Mouse (Mus musculus) right cerebral cortex, postnatal 36 days (tissue): ENCODE measurements at regions not wholly inside any gene's neighbourhood (a gene's known extent, or its start where the extent isn't known, plus 50 kb on each side); places are given as distances from the start of the nearest gene placed in this dataset.

Experiments used
- DNase-seq, 2 experiments: peaks; one replicate each; pipeline ENCODE4 v3.0.0; 2022; ENCODE audit warnings: low spot score in 2 of 2, mixed read lengths in 1 of 2

- DNase-seq: no peak
Measured at GRCm38 (mm10) chr5:46794028-46794705, 936.8 kb upstream of the Lcorl start.

- DNase-seq: no peak
Measured at GRCm38 (mm10) chr5:46791051-46791450, 933.6 kb upstream of the Lcorl start.

DNA sequence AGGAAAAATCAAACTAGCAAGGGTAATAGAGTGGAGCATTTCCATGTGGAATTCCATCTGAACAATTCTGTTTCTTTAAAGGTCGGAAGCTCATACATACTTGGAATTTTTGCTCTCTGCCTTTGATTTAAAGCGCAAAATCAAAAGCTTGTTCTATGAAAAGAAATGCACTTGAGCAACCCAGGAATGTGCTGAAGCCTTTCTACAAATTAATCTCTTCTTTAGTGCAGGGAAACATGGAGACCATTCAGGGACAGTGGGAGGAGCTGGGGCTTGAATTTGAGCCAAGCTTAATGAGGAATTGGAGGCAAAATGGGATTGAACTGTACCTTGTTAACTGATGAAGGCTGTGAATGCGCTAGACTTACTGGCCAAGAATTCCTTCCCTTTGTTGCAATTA, 933.1 kb upstream of the Lcorl start:
- DNase-seq: no peak

DNA sequence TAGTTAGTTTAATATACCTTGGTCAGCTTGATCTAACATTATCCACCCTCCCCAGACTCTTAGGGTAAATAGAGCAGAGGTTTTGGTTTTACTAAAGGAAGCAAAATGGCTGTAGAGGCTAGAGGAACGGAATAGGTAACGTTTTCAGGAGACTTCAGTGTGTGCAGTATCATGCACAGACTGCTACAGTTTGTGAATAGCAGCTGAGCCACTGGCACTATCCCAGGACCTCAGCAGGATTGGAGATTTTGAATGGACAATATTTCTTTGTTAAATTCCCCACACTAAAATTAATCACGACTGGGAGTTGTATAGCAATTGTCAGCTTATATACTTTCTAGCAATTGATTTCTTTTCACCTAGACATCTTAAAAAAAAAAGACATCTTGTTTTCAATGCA, 929.7 kb upstream of the Lcorl start:
- no peak for DNase-seq

GRCm38 (mm10) chr5:46756094-46756493, 898.7 kb upstream of the Lcorl start:
- no peak for DNase-seq

GRCm38 (mm10) chr5:46740034-46740582, 882.7 kb upstream of the Lcorl start:
- DNase-seq: no peak

GRCm38 (mm10) chr5:46732510-46732909, 875.1 kb upstream of the Lcorl start:
- no peak for DNase-seq

- no peak for DNase-seq
Measured at GRCm38 (mm10) chr5:46732025-46732424, 874.6 kb upstream of the Lcorl start.

GRCm38 (mm10) chr5:46731297-46731696, 873.9 kb upstream of the Lcorl start:
- no peak for DNase-seq

- DNase-seq: no peak
Measured at GRCm38 (mm10) chr5:46709596-46709995, 852.2 kb upstream of the Lcorl start.

GRCm38 (mm10) chr5:46707845-46708244, 850.4 kb upstream of the Lcorl start:
- DNase-seq: no peak

- no peak for DNase-seq
Measured at GRCm38 (mm10) chr5:46707021-46707420, 849.6 kb upstream of the Lcorl start.

GRCm38 (mm10) chr5:46678007-46678406, 820.6 kb upstream of the Lcorl start:
- no peak for DNase-seq

- no peak for DNase-seq
Measured at GRCm38 (mm10) chr5:46674810-46675502, 817.5 kb upstream of the Lcorl start.

DNA sequence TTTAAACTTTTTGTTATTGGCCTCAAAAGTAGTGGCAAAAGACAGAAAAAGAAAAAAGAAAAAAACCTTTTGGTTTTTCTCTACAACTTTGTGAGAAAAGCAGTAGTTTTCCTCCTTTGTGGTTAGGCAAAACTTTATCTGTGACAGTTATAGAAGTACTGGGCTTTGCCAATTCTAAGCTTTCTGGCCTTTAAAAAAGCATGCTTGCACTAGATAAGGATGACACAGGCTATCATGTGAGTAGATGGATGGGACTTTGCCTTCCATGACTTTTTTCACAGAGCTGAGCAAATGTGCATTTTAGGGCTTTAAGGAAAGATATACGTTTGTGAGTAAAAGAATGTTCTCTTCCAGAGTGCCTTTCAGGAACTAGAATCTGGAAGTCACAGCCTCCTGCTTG, 816.0 kb upstream of the Lcorl start:
- no peak for DNase-seq

DNA sequence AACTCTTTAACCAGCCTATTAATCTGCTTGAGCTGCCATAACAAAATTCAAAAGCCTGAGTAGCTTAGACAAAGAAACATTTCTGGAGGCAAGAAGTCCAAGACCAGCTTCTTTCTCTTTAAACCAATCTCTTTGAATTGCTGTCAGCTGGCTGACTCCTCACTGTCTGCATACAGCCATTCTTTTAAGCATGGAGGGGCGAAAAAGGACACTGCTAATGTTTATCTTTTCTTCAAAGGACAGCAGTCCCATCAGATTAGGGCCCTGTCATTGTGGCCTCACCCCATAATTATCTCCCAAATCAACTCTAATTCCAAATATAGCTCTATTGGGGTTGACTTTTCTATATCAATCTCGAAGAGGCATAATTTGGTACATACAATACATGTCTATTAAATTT, 813.1 kb upstream of the Lcorl start:
- DNase-seq: no peak

DNA sequence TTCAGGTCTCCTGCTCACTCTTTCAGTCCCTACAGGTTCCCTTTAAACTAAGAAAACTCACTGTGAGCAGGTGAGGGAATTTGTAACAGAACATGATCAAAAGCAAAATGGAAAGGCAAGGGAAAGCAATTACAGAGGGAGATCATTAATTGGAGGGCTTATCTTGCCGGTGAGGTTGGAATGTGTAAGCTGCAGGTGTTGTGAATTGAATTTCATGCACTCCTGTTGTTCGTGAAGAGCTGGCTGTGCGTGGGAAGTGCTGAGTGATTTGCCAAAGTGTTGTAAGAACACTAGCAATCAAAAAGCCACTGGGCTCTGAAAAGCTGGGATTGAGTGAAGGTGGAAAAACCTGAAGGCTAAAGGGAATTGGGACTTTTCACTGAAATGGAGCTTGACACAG, 808.8 kb upstream of the Lcorl start:
- peak in 1 of 2 experiments; percentile 1 for DNase-seq

DNA sequence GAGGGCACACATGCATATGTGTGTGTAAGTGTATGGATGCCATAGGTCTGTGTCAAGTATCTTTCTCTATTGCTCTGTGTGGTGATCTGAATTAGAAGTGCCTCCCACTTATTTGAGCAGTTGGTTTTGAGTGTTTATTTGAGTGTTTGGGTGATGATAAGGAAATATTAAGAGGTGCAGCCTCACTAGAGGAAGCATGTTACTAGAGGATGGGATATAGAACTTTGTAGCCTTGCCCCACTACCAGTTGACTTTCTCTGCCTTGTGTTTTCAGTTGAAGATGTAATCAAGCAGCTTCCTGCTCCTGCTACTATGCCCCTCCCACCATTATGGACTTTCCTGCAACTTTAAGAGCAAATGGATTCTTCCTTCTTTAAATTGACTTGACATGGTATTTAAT, 799.6 kb upstream of the Lcorl start:
- DNase-seq: no peak

GRCm38 (mm10) chr5:46654189-46654588, 796.8 kb upstream of the Lcorl start:
- DNase-seq: no peak

DNA sequence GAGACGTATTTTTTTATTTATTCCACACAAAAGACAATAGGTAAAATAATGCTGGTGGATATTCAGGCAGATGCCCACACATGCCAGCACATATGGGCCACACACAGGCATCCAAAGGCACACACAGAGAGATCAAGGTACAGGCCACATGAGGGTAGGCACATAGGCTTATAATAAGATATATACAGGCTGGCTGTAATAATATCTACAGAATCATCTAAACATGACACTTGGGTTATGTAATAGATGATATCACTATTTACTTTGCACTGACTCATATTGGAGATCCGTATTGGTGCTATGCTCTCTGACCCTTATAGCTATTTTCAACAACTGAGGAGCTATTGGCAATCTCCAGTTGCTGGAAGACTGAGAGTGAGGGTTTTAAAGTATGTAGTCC, 785.6 kb upstream of the Lcorl start:
- DNase-seq: no peak

GRCm38 (mm10) chr5:46635116-46635668, 777.8 kb upstream of the Lcorl start:
- no peak for DNase-seq
